Mouse (Mus musculus) layer of hippocampus, adult 11-12 months (tissue): ENCODE data around the gene Scgb1b12.
"Not testable (repeated sequence)": the region's sequence is repeated elsewhere in the genome, so short reads cannot be mapped to it uniquely, and the experiment has no call there.

Experiments
- DNase-seq: peaks from one replicate; pipeline ENCODE4 v3.0.0; 2022; ENCODE audit warnings: low spot score

The Scgb1b12 gene

GRCm38 (mm10) chr7:32333882-32334281 is at the start of gene Scgb1b12:
TSS of gene Scgb1b12 (plus strand) at chr7:32334182.
- DNase-seq, result not testable (repeated sequence)

GRCm38 (mm10) chr7:32327145-32327544 is 6.8 kb upstream of the Scgb1b12 start, which contains the start of gene Scgb2b12:
TSS of gene Scgb2b12 (minus strand) at chr7:32327245.
- DNase-seq, result not testable (repeated sequence)
